Mouse (Mus musculus): Measurements from ENCODE around the gene Hist1h4j. TPM values are rescaled to one million over a fixed set of nuclear protein-coding genes. Genes with fewer than 3 reads are reported as not detected.
"Not testable (repeated sequence)": the region's sequence is repeated elsewhere in the genome, so short reads cannot be mapped to it uniquely, and the experiment has no call there.

Hist1h4j gene
- total RNA-seq, 2 experiments from 2014 or later: 18.4 to 22.2 TPM

DNA sequence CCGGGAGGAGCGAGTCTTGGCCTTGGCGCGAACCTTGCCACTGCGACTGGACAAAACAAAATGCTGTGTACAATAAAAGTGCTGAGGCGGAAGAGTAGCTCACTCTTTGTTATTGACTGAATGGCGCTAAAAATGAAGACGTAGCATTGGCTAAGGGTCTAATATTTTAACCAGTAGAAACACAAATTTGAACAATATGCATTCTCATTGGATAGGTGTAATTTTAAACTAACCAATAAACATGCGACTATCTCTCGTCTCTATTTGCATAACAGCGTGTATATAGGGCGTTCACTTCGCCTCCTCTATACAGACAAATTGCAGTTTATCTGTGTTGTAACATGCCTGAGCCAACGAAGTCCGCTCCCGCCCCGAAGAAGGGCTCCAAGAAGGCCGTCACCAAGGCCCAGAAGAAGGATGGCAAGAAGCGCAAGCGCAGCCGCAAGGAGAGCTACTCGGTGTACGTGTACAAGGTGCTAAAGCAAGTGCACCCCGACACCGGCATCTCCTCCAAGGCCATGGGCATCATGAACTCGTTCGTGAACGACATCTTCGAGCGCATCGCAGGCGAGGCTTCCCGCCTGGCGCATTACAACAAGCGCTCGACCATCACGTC lies 13.0 kb upstream of the Hist1h4j start, which contains the start of gene Hist1h2bm:
Gene Hist1h2bm (plus strand): TSS at position 288 of the 616 bp plus-strand sequence.
- peak; percentile 77 to 91 for DNase-seq (ENCODE audit: low spot score in 2 of 2)
- intact Hi-C loops (cut with DNase I): not testable (repeated sequence)

DNA sequence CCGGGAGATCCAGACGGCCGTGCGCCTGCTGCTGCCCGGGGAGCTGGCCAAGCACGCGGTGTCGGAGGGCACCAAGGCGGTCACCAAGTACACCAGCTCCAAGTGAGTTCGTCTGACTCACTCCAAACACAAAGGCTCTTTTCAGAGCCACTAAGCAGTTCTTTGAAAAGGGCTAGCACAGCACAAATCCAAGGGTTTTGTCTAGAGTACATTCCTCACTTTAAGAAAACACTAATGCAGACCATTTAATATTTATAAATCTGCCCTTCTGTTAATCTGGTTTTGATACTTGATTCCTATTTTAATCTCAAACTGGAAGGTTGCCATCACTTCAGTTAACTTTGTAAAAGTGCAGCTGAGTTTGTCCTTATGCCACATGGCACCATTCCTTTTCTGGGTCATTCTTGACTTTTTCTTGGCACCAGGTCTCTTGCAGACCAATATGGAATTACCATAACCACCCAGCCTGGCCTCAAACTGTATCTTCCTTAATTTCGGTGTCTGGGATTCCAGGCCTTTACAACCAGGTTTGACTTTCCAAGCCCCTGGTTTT lies 12.4 kb upstream of the Hist1h4j start:
- intact Hi-C loops (cut with DNase I): no loop called here
- DNase-seq (ENCODE audit: low spot score in 2 of 2): no peak

- no peak for DNase-seq (ENCODE audit: low spot score in 2 of 2)
- intact Hi-C loops (cut with DNase I): no loop called here
These were observed 11.6 kb upstream of the Hist1h4j start for GRCm38 (mm10) chr13:21722993-21723836.

- DNase-seq (ENCODE audit: low spot score in 2 of 2): no peak
- intact Hi-C loops (cut with DNase I): no loop called here
These were observed 6.8 kb upstream of the Hist1h4j start for GRCm38 (mm10) chr13:21727948-21728572.

DNA sequence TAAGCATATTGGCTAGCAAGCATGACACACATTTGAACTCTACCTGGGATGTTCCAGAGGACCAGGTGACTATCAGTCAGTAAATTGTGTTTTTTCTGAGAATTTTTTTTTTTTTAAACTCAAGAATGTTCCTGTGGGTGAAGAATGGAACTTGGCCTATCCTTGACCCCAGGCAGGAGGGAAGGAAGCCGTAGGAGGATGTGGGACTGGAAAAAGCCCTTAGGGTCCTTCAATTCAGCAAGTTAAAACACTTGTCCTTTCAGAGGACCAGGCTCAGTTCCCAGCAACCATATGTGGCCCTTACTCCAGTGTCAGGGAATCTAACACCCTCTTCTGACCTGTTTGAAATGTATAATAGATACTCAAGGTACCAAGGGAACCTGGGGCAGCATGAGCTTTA lies 5.3 kb upstream of the Hist1h4j start:
- DNase-seq (ENCODE audit: low spot score in 2 of 2): no peak
- intact Hi-C loops (cut with DNase I): no loop called here

DNA sequence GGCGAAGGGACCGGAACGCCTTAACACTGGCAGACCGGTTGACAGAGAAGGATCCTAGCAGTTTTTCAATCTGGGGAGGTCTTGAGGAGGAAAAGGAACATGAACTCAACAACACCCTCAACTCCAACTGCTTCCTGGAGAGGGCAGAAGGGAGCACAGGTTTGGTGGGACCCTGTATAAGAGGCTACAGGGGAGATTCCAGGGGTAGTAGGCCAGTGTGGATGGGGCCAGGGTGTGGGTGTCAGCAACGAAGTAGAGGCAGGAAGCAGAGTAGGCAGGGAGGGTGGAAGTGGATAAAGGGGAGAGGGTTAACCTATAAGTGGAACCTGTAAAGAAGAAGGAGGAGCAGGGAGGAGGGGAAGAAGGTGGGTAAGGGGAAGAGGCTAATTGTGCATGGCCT lies 1.4 kb upstream of the Hist1h4j start:
- DNase-seq (ENCODE audit: low spot score in 2 of 2): no peak
- intact Hi-C loops (cut with DNase I): loop anchor here (5.0 kb wide), 1 partner anchor 1949 kb away; the partner anchor contains the start of genes Hist1h2ac and Hist1h2bc

- intact Hi-C loops (cut with DNase I): loop anchor here (1.0 to 5.0 kb wide), 3 partner anchors 16 to 1948 kb away; partner anchors contain the start of genes Hist1h2ac, Hist1h2bc and Hist1h4k
These were observed 606 bp upstream of the Hist1h4j start for GRCm38 (mm10) chr13:21734010-21734905.

DNA sequence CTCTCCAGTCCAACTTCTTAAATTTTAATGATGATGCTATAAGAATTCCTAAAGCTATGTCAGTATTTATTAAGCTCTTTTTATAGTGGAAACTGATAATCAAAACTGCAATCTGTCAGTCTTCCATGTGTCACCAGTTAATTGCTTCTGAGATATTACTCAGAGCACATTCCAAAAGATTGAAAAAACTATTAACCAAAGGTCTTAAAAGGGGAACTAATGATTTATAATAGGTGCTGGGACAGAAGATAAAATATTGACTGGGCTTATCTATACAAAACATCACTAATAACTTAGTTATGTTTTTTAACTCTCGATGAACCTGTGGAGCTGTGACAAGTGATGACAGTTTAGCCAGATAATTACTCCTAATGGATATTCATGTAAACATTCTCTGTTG lies 10.1 kb downstream of the Hist1h4j start:
- DNase-seq (ENCODE audit: low spot score in 2 of 2): no peak

More at GRCm38 (mm10) chr13:21734010-21734905, 606 bp upstream of the Hist1h4j start:
- DNase-seq (ENCODE audit: low spot score in 2 of 2): peak; percentile 81 to 82

GRCm38 (mm10) chr13:21749387-21750158 lies 14.7 kb downstream of the Hist1h4j start:
- DNase-seq (ENCODE audit: low spot score in 2 of 2): no peak
- intact Hi-C loops (cut with DNase I): loop anchor here (1.0 to 10.0 kb wide), 3 partner anchors 15 to 1835 kb away; partner anchors contain the start of genes Hist1h2ai, Hist1h2bl, Hist1h3h and Hist1h4d

More for the DNA sequence above, 10.1 kb downstream of the Hist1h4j start:
- intact Hi-C loops (cut with DNase I): no loop called here

DNA sequence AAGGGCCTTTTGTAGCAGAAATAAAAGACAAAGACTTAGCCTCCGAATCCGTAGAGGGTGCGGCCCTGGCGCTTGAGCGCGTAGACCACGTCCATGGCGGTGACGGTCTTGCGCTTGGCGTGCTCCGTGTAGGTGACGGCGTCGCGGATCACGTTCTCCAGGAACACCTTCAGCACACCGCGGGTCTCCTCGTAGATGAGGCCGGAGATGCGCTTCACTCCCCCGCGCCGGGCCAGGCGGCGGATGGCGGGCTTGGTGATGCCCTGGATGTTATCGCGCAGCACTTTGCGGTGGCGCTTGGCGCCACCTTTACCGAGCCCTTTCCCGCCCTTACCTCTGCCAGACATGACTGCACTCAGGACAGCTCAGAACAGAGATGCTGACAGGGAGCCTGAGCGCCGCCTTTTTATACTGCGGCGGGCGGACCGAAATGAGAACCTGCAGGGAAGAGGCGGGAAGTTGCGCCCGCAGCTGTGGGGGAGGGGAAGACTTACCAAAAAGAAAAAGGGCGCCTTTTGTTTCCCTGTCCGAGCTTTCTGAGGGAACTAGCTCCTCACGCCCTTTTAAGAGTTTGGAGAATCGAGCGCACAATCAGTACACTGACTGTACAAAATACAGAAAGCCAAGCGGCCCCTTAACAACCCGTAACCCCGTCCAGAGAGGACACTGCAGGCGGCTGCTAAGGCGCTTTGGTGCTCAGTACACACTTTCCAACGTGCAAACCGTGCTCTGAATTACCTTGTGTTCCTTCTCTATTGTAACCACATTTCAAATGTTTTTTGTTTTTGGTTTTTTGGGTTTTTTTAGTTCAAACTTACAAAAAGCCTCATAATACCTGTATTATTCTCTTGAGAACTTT lies 15.5 kb downstream of the Hist1h4j start, which contains the start of gene Hist1h4k:
Gene Hist1h4k (minus strand): TSS at position 347 of the 859 bp plus-strand sequence.
- intact Hi-C loops (cut with DNase I): loop anchor here (1.0 to 10.0 kb wide), 3 partner anchors 16 to 1834 kb away; partner anchors contain the start of genes Hist1h2ai, Hist1h2bl, Hist1h3h and Hist1h4d
- DNase-seq (ENCODE audit: low spot score in 2 of 2): peak; percentile 94 to 96

- intact Hi-C loops (cut with DNase I): loop anchor here (2.0 to 10.0 kb wide), 2 partner anchors 35 to 1833 kb away; partner anchors contain the start of genes Hist1h2ai, Hist1h2bl, Hist1h3h and Hist1h4d
- DNase-seq (ENCODE audit: low spot score in 2 of 2): no peak
These were observed 16.6 kb downstream of the Hist1h4j start for GRCm38 (mm10) chr13:21751417-21751816.

GRCm38 (mm10) chr13:21751827-21752226 lies 17.0 kb downstream of the Hist1h4j start:
- intact Hi-C loops (cut with DNase I): loop anchor here (2.0 to 10.0 kb wide), 3 partner anchors 31 to 1833 kb away; partner anchors contain the start of genes Hist1h2ai, Hist1h2bl, Hist1h3h and Hist1h3i
- no peak for DNase-seq (ENCODE audit: low spot score in 2 of 2)

DNA sequence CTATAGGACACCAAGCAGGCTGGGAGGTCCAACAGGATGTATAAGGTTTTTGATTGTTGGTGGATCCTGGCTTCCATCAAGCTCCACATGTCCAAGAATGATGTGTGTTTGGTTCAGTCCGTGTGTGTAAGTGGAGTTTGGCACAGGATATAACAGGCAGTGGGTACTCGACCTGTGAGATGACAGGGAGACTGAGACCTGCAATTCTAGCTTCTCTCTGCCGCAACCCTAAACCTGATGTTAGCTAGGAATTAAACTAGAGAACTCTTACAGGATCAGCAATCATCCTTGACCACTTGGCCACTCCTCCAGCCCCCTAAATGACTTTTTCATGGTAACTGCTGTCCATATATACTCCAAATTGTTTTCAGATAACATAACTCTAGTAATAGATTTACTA lies 17.5 kb downstream of the Hist1h4j start:
- intact Hi-C loops (cut with DNase I): loop anchor here (2.0 to 10.0 kb wide), 2 partner anchors 30 to 1832 kb away; partner anchors contain the start of genes Hist1h3i and Hist1h4d
- no peak for DNase-seq (ENCODE audit: low spot score in 2 of 2)

DNA sequence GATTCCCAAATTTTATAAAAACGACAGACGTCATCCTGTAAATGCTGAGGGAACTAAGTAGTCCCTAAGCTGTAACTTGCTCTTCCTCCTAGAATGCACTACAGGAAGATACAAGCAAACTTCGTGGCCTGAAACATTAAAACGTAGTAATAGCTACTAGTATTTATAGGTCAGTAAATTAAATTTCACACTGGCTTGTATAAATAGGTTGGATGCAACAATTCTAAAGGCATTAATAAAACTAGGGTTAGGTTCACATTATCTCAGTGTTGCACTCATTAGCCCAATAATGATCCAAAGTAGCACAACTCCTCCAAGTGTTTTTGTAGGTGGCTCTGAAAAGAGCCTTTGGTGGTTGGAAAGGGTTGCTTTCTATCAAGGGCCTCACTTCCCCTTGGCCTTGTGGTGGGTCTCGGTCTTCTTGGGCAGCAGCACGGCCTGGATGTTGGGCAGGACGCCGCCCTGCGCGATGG lies 18.2 kb downstream of the Hist1h4j start:
- DNase-seq (ENCODE audit: low spot score in 2 of 2): no peak
- intact Hi-C loops (cut with DNase I): loop anchor here (2.0 to 10.0 kb wide), 2 partner anchors 30 to 1832 kb away; partner anchors contain the start of genes Hist1h3i and Hist1h4d

DNA sequence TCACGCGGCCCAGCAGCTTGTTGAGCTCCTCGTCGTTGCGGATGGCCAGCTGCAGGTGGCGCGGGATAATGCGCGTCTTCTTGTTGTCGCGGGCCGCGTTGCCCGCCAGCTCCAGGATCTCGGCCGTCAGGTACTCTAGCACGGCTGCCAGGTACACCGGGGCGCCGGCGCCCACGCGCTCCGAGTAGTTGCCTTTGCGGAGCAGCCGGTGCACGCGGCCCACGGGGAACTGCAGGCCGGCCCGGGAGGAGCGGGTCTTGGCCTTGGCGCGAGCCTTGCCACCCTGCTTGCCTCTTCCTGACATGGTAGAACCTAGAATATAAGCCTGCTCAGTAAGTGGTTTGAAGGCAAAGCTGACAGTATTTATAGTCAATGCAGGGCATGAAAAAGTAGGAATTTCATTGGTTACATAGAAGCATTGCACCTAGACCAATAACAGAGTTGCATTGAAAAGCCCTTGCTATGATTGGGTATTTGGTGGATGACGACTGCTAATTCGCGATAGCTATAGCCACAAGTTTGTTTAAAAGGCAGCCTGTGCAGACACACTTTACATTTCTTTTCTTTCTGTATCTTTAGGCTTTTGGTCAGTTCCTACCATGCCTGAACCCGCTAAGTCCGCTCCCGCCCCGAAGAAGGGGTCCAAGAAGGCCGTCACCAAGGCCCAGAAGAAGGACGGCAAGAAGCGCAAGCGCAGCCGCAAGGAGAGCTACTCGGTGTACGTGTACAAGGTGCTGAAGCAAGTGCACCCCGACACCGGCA lies 18.8 kb downstream of the Hist1h4j start, which contains the start of the genes Hist1h2ak and Hist1h2bn:
Gene Hist1h2ak (minus strand): TSS at position 304 of the 762 bp plus-strand sequence.
Gene Hist1h2bn (plus strand): TSS at position 600 of the 762 bp plus-strand sequence.
- intact Hi-C loops (cut with DNase I): loop anchor here (2.0 to 10.0 kb wide), 2 partner anchors 29 to 1831 kb away; partner anchors contain the start of genes Hist1h3i and Hist1h4d

More for the DNA sequence above, 18.8 kb downstream of the Hist1h4j start, which contains the start of the genes Hist1h2ak and Hist1h2bn:
- DNase-seq (ENCODE audit: low spot score in 2 of 2): peak; percentile 82 to 96
